Mouse (Mus musculus): Measurements from ENCODE around the gene Dkc1.

Dkc1 gene

GRCm38 (mm10) chrX:75095369-75096162, at the start of gene Dkc1:
Gene Dkc1 (plus strand): TSS chrX:75095854.
- peak; percentile 96 for DNase-seq (ENCODE audit: low read depth, low spot score)

GRCm38 (mm10) chrX:75045931-75046330, 49.7 kb upstream of the Dkc1 start:
- DNase-seq (ENCODE audit: low read depth, low spot score) = no peak

GRCm38 (mm10) chrX:75046921-75047635, 48.6 kb upstream of the Dkc1 start:
- DNase-seq (ENCODE audit: low read depth, low spot score) = peak; percentile 66

GRCm38 (mm10) chrX:75056120-75056775, 39.4 kb upstream of the Dkc1 start:
- DNase-seq (ENCODE audit: low read depth, low spot score) = no peak

GRCm38 (mm10) chrX:75082351-75082750, 13.3 kb upstream of the Dkc1 start:
- no peak for DNase-seq (ENCODE audit: low read depth, low spot score)

GRCm38 (mm10) chrX:75083982-75084773, 11.5 kb upstream of the Dkc1 start:
- DNase-seq (ENCODE audit: low read depth, low spot score) = peak; percentile 40

- peak; percentile 66 for DNase-seq (ENCODE audit: low read depth, low spot score)
These were observed 10.7 kb upstream of the Dkc1 start, which contains the start of gene Gab3 for GRCm38 (mm10) chrX:75084774-75085508. Gene Gab3 (minus strand): TSS chrX:75085458.

- peak; percentile 59 for DNase-seq (ENCODE audit: low read depth, low spot score)
These were observed 10.0 kb upstream of the Dkc1 start for GRCm38 (mm10) chrX:75085654-75086053.

GRCm38 (mm10) chrX:75096163-75096770, 613 bp downstream of the Dkc1 start:
- peak; percentile 42 for DNase-seq (ENCODE audit: low read depth, low spot score)

- no peak for DNase-seq (ENCODE audit: low read depth, low spot score)
These were observed 3.1 kb downstream of the Dkc1 start for GRCm38 (mm10) chrX:75098799-75099198.

GRCm38 (mm10) chrX:75102293-75102692, 6.6 kb downstream of the Dkc1 start:
- DNase-seq (ENCODE audit: low read depth, low spot score) = no peak

- DNase-seq (ENCODE audit: low read depth, low spot score) = no peak
These were observed 19.9 kb downstream of the Dkc1 start for GRCm38 (mm10) chrX:75115550-75115949.

- DNase-seq (ENCODE audit: low read depth, low spot score) = no peak
These were observed 30.0 kb downstream of the Dkc1 start for GRCm38 (mm10) chrX:75125606-75126005.

GRCm38 (mm10) chrX:75126893-75127292, 31.2 kb downstream of the Dkc1 start:
- no peak for DNase-seq (ENCODE audit: low read depth, low spot score)

GRCm38 (mm10) chrX:75128333-75128980, 32.8 kb downstream of the Dkc1 start:
- peak; percentile 34 for DNase-seq (ENCODE audit: low read depth, low spot score)

- no peak for DNase-seq (ENCODE audit: low read depth, low spot score)
These were observed 33.8 kb downstream of the Dkc1 start for GRCm38 (mm10) chrX:75129474-75129873.

- DNase-seq (ENCODE audit: low read depth, low spot score) = peak; percentile 93
These were observed 35.0 kb downstream of the Dkc1 start, which contains the start of gene Mpp1 for GRCm38 (mm10) chrX:75130467-75131160. Gene Mpp1 (minus strand): TSS chrX:75131016.

- peak; percentile 66 for DNase-seq (ENCODE audit: low read depth, low spot score)
These were observed 41.3 kb downstream of the Dkc1 start for GRCm38 (mm10) chrX:75136938-75137337.

- DNase-seq (ENCODE audit: low read depth, low spot score) = peak; percentile 81
These were observed 42.1 kb downstream of the Dkc1 start for GRCm38 (mm10) chrX:75137729-75138128.
